Mouse (Mus musculus) midbrain, embryonic 13.5 days (tissue): Measurements from ENCODE around the gene Ube2u. TPM values are rescaled to one million over a fixed set of nuclear protein-coding genes. Genes with fewer than 3 reads are reported as not detected.

Experiments
- ATAC-seq: fragments of 200-750 bp; cut with Nextera tagmentation; 2 replicates; pipeline ENCODE4 v1.8.0; 2017; ENCODE audit warnings: mild to moderate bottlenecking, moderate TSS enrichment, moderate library complexity
- H3K27ac ChIP-seq: fragments of 300-500 bp; sonication (generic); 2 replicates; pipeline ENCODE4 v1.5.1; 2015; ENCODE audit warnings: inconsistent platforms, mild to moderate bottlenecking, moderate library complexity
- H3K27me3 ChIP-seq: fragments of 300-500 bp; sonication (generic); 2 replicates; pipeline ENCODE4 v1.6.1; 2015; ENCODE audit warnings: mild to moderate bottlenecking, inconsistent platforms
- H3K36me3 ChIP-seq: fragments of 300-500 bp; sonication (generic); 2 replicates; pipeline ENCODE4 v1.6.1; 2015; ENCODE audit warnings: mild to moderate bottlenecking, inconsistent platforms
- H3K4me1 ChIP-seq: fragments of 300-500 bp; sonication (generic); replicated peaks from 2 replicates; pipeline ENCODE4 v1.6.1; 2015; ENCODE audit warnings: inconsistent platforms
- H3K4me2 ChIP-seq: fragments of 300-500 bp; sonication (generic); replicated peaks from 2 replicates; pipeline ENCODE4 v1.6.1; 2015; ENCODE audit warnings: moderate library complexity, mild to moderate bottlenecking, inconsistent platforms
- H3K4me3 ChIP-seq: fragments of 300-500 bp; sonication (generic); replicated peaks from 2 replicates; pipeline ENCODE4 v1.5.1; 2015; ENCODE audit warnings: mild to moderate bottlenecking, inconsistent platforms
- H3K9ac ChIP-seq: fragments of 300-500 bp; sonication (generic); replicated peaks from 2 replicates; pipeline ENCODE4 v1.6.1; 2015; ENCODE audit warnings: mild to moderate bottlenecking, inconsistent platforms
- H3K9me3 ChIP-seq: fragments of 300-500 bp; sonication (generic); 2 replicates; pipeline ENCODE4 v1.6.1; 2016; ENCODE audit warnings: mild to moderate bottlenecking, inconsistent platforms
- WGBS: fragments of 180-500 bp; shearing (Covaris S2); methylation state at CpG from one replicate; pipeline ENCODE4 v1.1.7; 2015; 5-methylcytosine and 5-hydroxymethylcytosine counted together
- polyA plus RNA-seq: library from polyadenylated mRNA; unstranded; fragments of >200 nt; fragmentation: Nextera tagmentation; extraction: Ambion mirVana; gene quantifications from 2 replicates; pipeline ENCODE4 v1.2.1, GENCODE M21; 2015

Gene Ube2u
- polyA plus RNA-seq, 1 experiment from 2014 or later: 0.57 TPM

GRCm38 (mm10) chr4:100588236-100589206 lies 109.9 kb downstream of the Ube2u start:
- ATAC-seq: peak; percentile 91
- Histone ChIP-seq H3K36me3 (no peaks in the 10 kb centered on the region), H3K4me3 (peak overlapping the region; percentile 34), H3K9ac (peak overlapping the region; percentile 51), H3K4me2 (peak overlapping the region; percentile 60), H3K27me3 (peaks cover 3% of the 10 kb centered on the region; the same call in 1 of the 2 replicates), H3K27ac (peak overlapping the region; percentile 44; the same call in 1 of the 2 replicates), H3K4me1 (peaks cover 17% of the 10 kb centered on the region), H3K9me3 (no peaks in the 10 kb centered on the region)
- WGBS: 2% methylated on average over 21 of the region's 21 CpGs

DNA sequence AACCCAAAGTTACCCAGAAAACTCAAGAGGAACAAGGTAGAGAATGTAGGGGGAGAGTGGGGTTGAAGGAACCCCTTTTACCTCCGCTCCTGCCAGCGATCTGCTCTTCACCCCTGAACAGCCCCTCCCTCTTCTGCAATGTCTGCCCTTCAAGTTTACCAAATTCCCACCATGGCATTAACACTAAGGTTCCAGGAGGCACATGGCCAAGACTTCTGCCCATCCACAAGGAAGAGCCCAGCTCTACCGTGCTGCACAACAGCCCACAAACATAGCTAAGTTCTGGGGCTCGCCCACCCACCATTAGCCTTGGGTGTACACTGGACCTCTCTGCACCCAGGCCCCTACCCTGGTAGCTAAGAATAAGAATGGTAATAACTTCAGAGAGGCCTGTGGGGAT lies 117.1 kb downstream of the Ube2u start:
- Histone ChIP-seq H3K27me3 (no peaks in the 10 kb centered on the region), H3K4me3 (no peak overlapping the region), H3K9me3 (no peaks in the 10 kb centered on the region), H3K36me3 (no peaks in the 10 kb centered on the region), H3K4me2 (no peak overlapping the region), H3K9ac (no peak overlapping the region), H3K27ac (no peak overlapping the region), H3K4me1 (peaks cover 20% of the 10 kb centered on the region)
- WGBS: 92% methylated on average over 4 of the region's 4 CpGs
- ATAC-seq: no peak

DNA sequence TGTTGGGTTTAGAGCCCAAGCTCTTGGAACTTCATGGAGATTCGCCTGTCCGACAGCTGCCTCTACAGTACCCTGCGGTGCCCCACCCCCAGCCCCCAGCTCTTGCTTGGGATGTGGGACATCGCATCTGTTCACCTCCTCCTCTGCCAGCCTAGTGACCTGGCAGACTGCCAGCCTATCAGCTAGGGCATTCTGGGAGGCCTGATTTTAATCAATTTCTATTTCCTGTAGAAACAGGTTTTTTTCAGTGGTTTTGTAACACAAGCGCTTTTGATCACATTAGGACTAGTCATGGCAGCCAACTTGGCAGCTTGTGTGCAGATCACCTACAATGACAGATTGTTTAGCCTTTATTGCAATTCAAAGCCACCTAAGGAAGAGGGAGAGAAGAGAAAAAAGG lies 118.0 kb downstream of the Ube2u start:
- Histone ChIP-seq H3K36me3 (no peaks in the 10 kb centered on the region), H3K9ac (no peak overlapping the region), H3K4me1 (peaks cover 20% of the 10 kb centered on the region), H3K4me3 (no peak overlapping the region), H3K9me3 (no peaks in the 10 kb centered on the region), H3K27me3 (no peaks in the 10 kb centered on the region), H3K27ac (no peak overlapping the region; the same call in 1 of the 2 replicates), H3K4me2 (no peak overlapping the region)
- 59% methylated on average over 5 of the region's 5 CpGs for WGBS
- ATAC-seq: peak; percentile 81

GRCm38 (mm10) chr4:100597049-100597448 lies 118.4 kb downstream of the Ube2u start:
- Histone ChIP-seq H3K27me3 (no peaks in the 10 kb centered on the region), H3K9me3 (no peaks in the 10 kb centered on the region), H3K9ac (no peak overlapping the region), H3K4me2 (no peak overlapping the region), H3K27ac (no peak overlapping the region; the same call in 1 of the 2 replicates), H3K36me3 (no peaks in the 10 kb centered on the region), H3K4me3 (no peak overlapping the region), H3K4me1 (peaks cover 20% of the 10 kb centered on the region)
- no peak for ATAC-seq
- 81% methylated on average over 4 of the region's 4 CpGs for WGBS
